Mouse (Mus musculus) spleen, adult 2 months (tissue): ENCODE measurements around the gene Cmtm3.

Experiments used
- CTCF ChIP-seq: fragments of 200-500 bp; IDR thresholded peaks from 2 replicates; pipeline ENCODE4 v1.5.1; 2011; ENCODE audit warnings: mild to moderate bottlenecking, inconsistent platforms; ENCODE audit not compliant: insufficient read depth, insufficient read length, insufficient replicate concordance; ENCODE audit errors: extremely low read depth
- POLR2A ChIP-seq: fragments of 200-500 bp; IDR thresholded peaks from 2 replicates; pipeline ENCODE4 v1.6.1; 2011; ENCODE audit warnings: low read depth, low read length, inconsistent platforms

DNA sequence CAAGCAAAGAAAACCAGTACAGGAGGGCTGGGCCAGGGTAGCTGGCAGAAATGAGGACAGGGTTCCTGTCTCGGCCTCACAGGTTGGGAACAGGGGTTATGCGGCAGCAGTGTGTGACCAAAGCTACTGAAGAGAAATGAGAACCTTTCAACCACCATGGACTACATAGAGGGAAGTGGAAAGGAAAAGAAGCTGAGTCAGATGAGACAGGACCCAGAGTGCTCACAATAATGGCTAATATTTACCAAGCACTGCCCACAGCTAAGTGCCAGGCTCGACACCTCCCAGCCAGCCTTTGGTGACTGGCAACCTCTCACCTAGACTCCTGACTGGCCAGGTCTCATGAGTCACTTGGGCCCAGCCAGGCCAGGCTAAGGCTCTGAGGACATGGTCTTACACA lies 44.8 kb downstream of the Cmtm3 start:
- TF ChIP-seq CTCF (no peak), POLR2A (no peak)
